Mouse (Mus musculus) E14TG2a.4 (cell line): ENCODE measurements at regions not wholly inside any gene's neighbourhood (a gene's known extent, or its start where the extent isn't known, plus 50 kb on each side); places are given as distances from the start of the nearest gene placed in this dataset.

Experiments
- CTCF ChIP-seq: conservative IDR thresholded peaks from 2 replicates; pipeline ENCODE4 v1.5.1; 2014; ENCODE audit warnings: low read length
- NANOG ChIP-seq: IDR thresholded peaks from 2 replicates; pipeline ENCODE4 v1.6.1; 2014; ENCODE audit warnings: borderline replicate concordance, low read length, mixed read lengths
- POU5F1 ChIP-seq: IDR thresholded peaks from 2 replicates; pipeline ENCODE4 v1.6.1; 2014; ENCODE audit warnings: low read length, borderline replicate concordance

GRCm38 (mm10) chr3:58202816-58203215, 211.7 kb upstream of the Tsc22d2 start:
- no peak for TF ChIP-seq CTCF
- TF ChIP-seq NANOG, result no peak
- no peak for TF ChIP-seq POU5F1
